Mouse (Mus musculus) heart, adult 2 months (tissue): ENCODE data around the gene Gm33543.

Experiments
- CTCF ChIP-seq: fragments of 200-600 bp; IDR thresholded peaks from 2 replicates; pipeline ENCODE4 v1.8.1; 2022; ENCODE audit warnings: antibody characterized with exemption, mild to moderate bottlenecking, moderate library complexity
- EP300 ChIP-seq: fragments of 200-500 bp; IDR thresholded peaks from 2 replicates; pipeline ENCODE4 v1.6.1; 2011; ENCODE audit warnings: low read depth, low read length, control low read depth; ENCODE audit not compliant: insufficient read depth

DNA sequence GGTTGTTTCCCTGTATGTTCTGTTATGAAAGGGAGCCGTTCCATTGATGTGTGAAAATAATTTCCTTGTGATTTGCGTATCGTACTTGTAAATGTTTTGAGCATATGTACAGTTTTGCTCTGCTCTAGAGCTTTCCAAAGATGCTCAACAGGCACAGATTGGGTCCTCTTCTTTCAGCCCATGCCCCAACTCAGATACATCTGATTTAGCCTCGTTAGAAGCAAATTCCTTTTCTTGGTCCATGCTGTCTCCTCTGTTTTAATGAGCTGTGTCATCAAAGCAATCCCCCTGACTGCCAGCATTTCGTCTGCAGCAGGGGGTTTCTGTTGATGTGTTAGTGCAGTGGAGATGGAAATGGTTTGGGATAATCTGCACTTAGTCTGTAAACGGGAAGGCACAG is 25.6 kb upstream of the Gm33543 start:
- no peak for TF ChIP-seq CTCF
- no peak for TF ChIP-seq EP300
